Mouse (Mus musculus) megakaryocyte progenitor cell, adult 5-6 weeks (primary cell): ENCODE results near the gene Tmem121b. TPM values are rescaled to one million over a fixed set of nuclear protein-coding genes. Genes with fewer than 3 reads are reported as not detected.
A peak's percentile ranks its signal among the peaks of the same experiment; 100 is the strongest.

Experiments used
- ATAC-seq: replicated peaks from 2 replicates; pipeline ENCODE4 v1.8.0; 2016; ENCODE audit warnings: mild to moderate bottlenecking, moderate TSS enrichment, inconsistent platforms; ENCODE audit not compliant: poor library complexity
- total RNA-seq, 2 experiments: library from RNA; stranded (forward) in 1 of 2; stranded (reverse) in 1 of 2; fragments of 157-497, 149-512 nt in 1 of 2; fragments of 200-1000 nt in 1 of 2; gene quantifications; 2 replicates each; pipeline versions ENCODE4 v1.2.3 to v1.2.4; 2015 to 2017

The Tmem121b gene
- 0.10 TPM in 1 of 2 replicates, not detected in the other for total RNA-seq (2015)
- 0.08 TPM in 1 of 2 replicates, not detected in the other for total RNA-seq (2017)

DNA sequence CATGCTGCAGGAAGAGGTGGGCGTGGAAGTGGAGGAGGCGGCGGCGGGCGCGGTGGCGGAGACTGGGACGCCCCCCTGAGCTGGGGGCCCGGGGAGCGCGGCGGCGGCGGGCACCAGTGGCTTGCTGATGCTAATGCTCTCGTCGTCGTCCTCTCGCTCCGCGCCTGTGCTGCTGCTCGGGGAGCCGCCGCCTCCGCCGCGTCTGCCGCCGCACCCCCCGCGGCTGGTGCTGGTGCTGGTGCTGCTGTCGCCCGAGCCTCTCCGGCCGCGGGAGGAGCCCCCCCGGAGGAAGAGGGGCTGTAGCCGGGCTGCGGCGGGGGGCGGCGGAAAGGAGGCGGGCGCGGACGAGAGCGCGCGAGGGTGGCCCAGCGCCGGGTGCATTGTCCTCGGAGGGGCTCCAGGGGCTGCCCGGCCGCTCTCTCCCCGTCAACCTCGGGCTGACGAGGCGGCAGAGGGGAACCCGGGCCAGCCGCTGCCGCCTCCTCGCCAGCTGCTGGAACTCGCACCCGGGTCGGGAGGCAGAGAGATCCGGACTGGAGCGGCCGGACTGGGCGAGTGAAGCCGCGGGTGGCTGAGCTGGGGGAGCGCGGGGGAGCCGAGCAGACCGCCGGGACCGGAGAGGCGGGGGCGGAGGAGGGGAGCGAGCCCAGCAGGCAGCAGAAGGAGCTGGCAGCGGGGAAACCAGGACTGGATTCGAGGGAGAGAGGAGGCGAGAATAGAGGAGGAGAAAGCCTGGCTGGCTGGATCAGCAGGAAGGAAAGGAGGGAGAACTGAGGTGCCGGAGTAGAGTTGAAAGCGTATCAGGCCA is at the start of gene Tmem121b:
Tmem121b (minus strand) TSS at position 434 of the 808 bp plus-strand sequence.
- peak; percentile 43 for ATAC-seq

DNA sequence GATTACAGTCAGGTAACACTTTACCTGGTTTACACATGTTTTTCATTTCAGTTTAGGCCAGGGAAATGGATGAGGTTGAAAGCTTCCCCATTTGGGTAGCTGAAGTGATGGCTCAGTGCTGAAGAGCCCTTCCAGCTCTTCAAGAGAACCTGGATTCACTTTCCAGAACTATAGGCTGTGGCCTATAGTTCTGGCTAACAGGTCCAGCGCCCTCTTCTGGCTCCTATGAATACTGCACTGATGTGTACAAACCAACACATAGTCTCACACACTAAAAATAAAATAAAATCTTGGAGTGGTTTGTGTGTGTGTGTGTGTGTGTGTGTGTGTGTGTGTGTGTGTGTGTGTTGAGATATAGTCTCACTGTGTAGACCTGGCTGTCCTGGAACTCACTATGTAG is 48.5 kb upstream of the Tmem121b start:
- ATAC-seq = no peak

GRCm38 (mm10) chr6:120541386-120541785 is 47.8 kb upstream of the Tmem121b start:
- no peak for ATAC-seq

DNA sequence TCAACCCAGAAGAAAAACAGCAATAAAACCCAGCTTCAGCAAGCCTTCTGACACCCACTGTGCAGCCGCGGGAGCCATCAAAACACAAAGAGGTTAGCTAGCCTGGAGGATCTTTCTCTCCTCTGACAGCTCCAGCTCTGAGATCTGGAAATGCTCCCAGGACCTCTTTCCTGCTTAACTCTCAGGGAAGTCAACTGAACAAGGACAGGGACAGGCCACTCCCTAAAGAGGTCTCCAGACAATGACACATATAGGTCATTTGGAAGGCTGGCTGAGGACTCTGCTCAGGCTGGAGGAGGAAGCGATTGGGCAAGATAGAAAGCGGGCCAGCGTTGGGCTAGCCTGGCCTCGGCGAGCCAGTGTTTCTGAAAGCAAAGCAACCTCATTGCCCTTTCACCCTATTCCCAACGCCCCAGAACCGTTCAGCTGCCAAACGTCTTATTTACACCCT is 46.2 kb upstream of the Tmem121b start:
- ATAC-seq = peak; percentile 27; the same call in 1 of the 2 replicates

DNA sequence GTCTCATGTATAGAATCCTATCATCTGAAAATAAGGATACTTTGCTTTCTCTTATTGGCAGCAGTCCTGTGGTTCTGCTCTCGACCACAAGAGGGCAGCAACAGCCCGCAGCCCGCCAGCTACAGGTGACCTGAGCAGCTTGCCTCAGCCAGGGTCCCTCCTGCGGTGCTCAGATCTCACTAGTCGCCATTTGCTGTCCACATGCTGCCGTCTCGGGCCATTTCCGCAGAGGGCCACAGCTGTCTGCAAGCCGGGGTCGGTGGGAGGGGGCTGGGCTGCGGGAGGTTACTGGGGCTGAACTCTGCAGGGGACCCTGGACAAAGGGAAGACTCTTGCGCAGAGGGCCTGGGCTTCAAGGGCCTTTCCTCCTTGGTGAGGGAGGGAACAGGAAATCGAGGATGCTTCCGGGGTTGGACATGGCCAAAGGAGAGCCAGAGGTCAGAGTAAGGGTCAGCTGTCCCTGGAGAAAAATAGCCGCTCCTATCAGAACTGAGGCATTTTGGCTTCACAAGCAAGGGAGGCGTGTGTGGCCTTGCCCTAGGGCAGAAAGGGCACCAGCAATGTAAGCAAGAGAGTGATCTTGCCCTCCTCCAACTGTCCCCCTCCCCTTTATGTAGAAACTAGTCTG is 45.6 kb upstream of the Tmem121b start:
- ATAC-seq = peak; percentile 99

DNA sequence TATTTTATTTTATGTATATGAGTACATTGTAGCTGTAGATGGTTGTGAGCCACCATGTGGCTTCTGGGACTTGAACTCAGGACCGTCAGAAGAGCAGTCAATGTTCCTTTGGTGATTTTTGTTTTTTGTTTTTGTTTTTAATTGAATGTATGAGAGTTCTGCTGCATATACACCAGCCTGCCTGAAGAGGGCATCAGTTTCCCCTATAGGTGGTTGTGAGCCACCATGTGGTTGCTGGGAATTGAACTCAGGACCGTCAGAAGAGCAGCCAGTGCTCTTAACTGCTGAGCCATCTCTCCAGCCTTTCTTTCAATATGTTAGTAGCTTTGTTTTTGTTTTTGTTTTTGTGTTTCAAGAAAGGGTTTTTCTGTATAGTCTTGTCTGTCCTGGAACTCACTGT is 42.7 kb upstream of the Tmem121b start:
- no peak for ATAC-seq

GRCm38 (mm10) chr6:120532594-120532993 is 39.0 kb upstream of the Tmem121b start:
- ATAC-seq = no peak

- peak; percentile 99 for ATAC-seq
Observed at GRCm38 (mm10) chr6:120531020-120531965, 37.7 kb upstream of the Tmem121b start, which contains the start of gene Hdhd5. Hdhd5 (minus strand) TSS chr6:120531319.

- no peak for ATAC-seq
Observed at GRCm38 (mm10) chr6:120529123-120529522, 35.5 kb upstream of the Tmem121b start.

- ATAC-seq = no peak
Observed at GRCm38 (mm10) chr6:120524796-120525195, 31.2 kb upstream of the Tmem121b start.

DNA sequence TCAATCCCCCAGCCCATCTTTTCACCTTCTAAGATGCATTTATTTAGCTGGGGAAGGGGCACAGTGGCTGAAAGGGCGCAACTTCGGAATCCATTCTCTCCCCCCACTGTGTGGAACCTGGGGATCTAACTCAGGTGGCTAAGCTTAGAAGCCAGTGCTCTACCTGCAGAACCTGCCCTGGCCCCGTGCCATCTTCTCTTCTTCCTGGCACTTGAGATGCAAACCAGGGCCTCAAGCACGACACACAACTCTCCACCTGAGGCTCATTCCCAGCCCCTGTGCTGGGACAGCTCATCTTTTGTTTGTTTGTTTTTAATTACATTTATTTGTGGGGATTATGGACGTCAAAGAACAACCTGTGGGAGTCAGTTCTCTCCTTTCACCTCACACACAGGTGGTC is 26.0 kb upstream of the Tmem121b start:
- ATAC-seq = no peak

DNA sequence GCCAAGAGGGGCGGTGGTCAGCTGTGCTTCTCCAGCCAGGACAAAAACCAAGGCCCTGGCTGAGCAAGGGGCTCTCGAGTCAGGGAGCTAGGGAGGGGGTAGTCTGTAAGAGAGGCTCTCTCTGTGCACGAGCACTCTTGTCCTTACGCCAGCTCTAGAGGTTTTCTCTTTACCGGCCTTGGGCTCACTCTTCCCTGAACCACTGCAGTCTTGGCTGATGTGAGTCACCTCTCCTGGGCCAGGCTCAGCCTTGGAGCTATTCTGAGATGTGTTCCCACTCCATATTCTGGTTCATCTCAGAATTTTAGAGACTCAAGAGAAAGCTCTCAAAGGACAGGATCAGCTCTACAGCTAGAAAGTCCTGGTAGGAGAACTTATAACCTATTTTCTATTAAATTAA is 23.7 kb upstream of the Tmem121b start:
- no peak for ATAC-seq

- peak; percentile 14; the same call in 1 of the 2 replicates for ATAC-seq
Observed at GRCm38 (mm10) chr6:120516879-120517278, 23.3 kb upstream of the Tmem121b start.

GRCm38 (mm10) chr6:120516422-120516821 is 22.8 kb upstream of the Tmem121b start:
- ATAC-seq = peak; percentile 97

GRCm38 (mm10) chr6:120511212-120511611 is 17.6 kb upstream of the Tmem121b start:
- ATAC-seq = no peak

DNA sequence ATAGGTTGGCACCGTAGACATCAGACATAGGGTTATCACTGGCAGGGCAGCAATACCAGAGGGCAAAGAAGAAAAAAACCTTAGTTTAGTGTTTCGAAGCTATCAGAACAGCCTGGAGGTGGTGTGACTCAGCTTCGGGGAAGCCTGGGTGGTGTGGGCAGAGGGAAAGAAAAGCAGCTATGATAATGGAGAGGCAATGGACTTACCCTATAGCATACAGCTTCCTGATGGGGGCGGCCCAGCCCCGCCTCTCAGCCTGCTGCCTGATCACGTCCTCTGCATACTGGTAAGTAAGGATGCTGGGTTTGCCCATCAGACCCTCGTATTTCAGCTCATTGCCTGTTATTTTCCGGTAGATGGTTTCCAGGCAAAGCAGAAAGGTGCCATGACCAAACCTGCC is 16.8 kb upstream of the Tmem121b start:
- peak; percentile 66 for ATAC-seq

DNA sequence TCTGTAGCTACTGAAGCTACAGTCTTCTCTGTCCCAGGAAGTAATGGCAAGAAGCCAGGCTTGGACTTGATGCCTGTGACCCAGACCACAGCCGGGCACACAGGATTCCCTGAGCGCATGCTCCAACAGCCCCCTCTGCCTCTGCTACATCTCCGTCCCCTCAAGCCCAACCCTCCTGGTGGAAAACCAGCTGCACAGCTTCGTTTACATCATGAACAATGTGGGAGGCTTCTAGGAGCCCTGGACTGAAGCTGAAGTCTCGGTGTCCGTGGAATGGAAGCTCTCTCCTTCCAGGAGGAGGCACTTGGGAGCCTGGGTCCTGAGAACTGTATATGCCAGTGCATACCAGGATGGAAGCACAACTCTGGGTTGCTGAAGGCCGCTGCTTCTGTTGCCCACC is 16.4 kb upstream of the Tmem121b start:
- ATAC-seq = no peak

- no peak for ATAC-seq
Observed at GRCm38 (mm10) chr6:120508645-120509044, 15.0 kb upstream of the Tmem121b start.

- ATAC-seq = no peak
Observed at GRCm38 (mm10) chr6:120505531-120505930, 11.9 kb upstream of the Tmem121b start.

- ATAC-seq = no peak
Observed at GRCm38 (mm10) chr6:120504051-120504450, 10.4 kb upstream of the Tmem121b start.

- ATAC-seq = no peak
Observed at GRCm38 (mm10) chr6:120496544-120496943, 2.9 kb upstream of the Tmem121b start.
